In genomic region chr16:75332853-75333252, GRCm38 (mm10) we compare ENCODE assay signal across 27 mouse cellular contexts.
"Had no signal": no experiment of that assay in that cellular context is flagged by ENCODE, and none has a peak within 500 bp of the region (broad histone marks: within the 10 kb centered on the region; RNA-seq: fewer than 3 reads in every experiment).

No protein-coding gene starts in this region.

- H3K27ac ChIP-seq: embryonic facial prominence, embryonic 10.5 days; embryonic facial prominence, embryonic 12.5 days; embryonic facial prominence, embryonic 13.5 days; embryonic facial prominence, embryonic 15.5 days; forebrain, embryonic 10.5 days; forebrain, embryonic 12.5 days; forebrain, embryonic 13.5 days; forebrain, embryonic 15.5 days; gastrocnemius, adult 2 months; heart, adult 2 months; heart, embryonic 10.5 days had no signal

- H3K9ac ChIP-seq: embryonic facial prominence, embryonic 12.5 days; embryonic facial prominence, embryonic 13.5 days; embryonic facial prominence, embryonic 15.5 days; forebrain, embryonic 12.5 days; forebrain, embryonic 13.5 days; forebrain, embryonic 15.5 days; forebrain, postnatal 0 days had no signal

- H3K4me2 ChIP-seq: embryonic facial prominence, embryonic 12.5 days; embryonic facial prominence, embryonic 13.5 days; embryonic facial prominence, embryonic 15.5 days; forebrain, embryonic 12.5 days; forebrain, embryonic 13.5 days; forebrain, embryonic 15.5 days had no signal

- ATAC-seq: forebrain, embryonic 13.5 days; forebrain, embryonic 14.5 days; forebrain, embryonic 15.5 days; forebrain, embryonic 16.5 days; forebrain, postnatal 0 days had no signal

- H3K4me1 ChIP-seq: embryonic facial prominence, embryonic 10.5 days; embryonic facial prominence, embryonic 12.5 days; embryonic facial prominence, embryonic 13.5 days; embryonic facial prominence, embryonic 15.5 days; forebrain, embryonic 10.5 days; forebrain, embryonic 12.5 days; forebrain, embryonic 13.5 days; forebrain, embryonic 15.5 days; heart, embryonic 10.5 days had no signal

- H3K4me3 ChIP-seq: embryonic facial prominence, embryonic 10.5 days; embryonic facial prominence, embryonic 12.5 days; embryonic facial prominence, embryonic 13.5 days; embryonic facial prominence, embryonic 15.5 days; erythroblast, embryonic 14.5 days; forebrain, embryonic 10.5 days; forebrain, embryonic 12.5 days; forebrain, embryonic 13.5 days; forebrain, embryonic 15.5 days; gastrocnemius, adult 2 months; heart, adult 2 months; heart, embryonic 10.5 days had no signal

- H3K9me3 ChIP-seq: embryonic facial prominence, embryonic 10.5 days; embryonic facial prominence, embryonic 12.5 days; embryonic facial prominence, embryonic 13.5 days; embryonic facial prominence, embryonic 15.5 days; forebrain, embryonic 10.5 days; forebrain, embryonic 12.5 days; forebrain, embryonic 13.5 days; forebrain, embryonic 15.5 days; heart, embryonic 10.5 days had no signal

- DNase-seq: cerebellum, adult 9-11 months; cerebellum, postnatal 10 days; cerebellum, postnatal 14 days; cerebellum, postnatal 25 days; cerebellum, postnatal 36 days; embryo, embryonic 11 days; forebrain, postnatal 0 days; gastrocnemius, adult 2 months; gastrocnemius, postnatal 10 days; gastrocnemius, postnatal 14 days; gastrocnemius, postnatal 25 days; gastrocnemius, postnatal 36 days; heart, adult 11 months; heart, adult 18-20 months; heart, adult 2 months had no signal

- H3K27me3 ChIP-seq: embryonic facial prominence, embryonic 12.5 days; embryonic facial prominence, embryonic 13.5 days; embryonic facial prominence, embryonic 15.5 days; forebrain, embryonic 12.5 days; forebrain, embryonic 13.5 days; forebrain, embryonic 15.5 days had no signal

- H3K36me3 ChIP-seq: embryonic facial prominence, embryonic 10.5 days; embryonic facial prominence, embryonic 12.5 days; embryonic facial prominence, embryonic 13.5 days; embryonic facial prominence, embryonic 15.5 days; forebrain, embryonic 10.5 days; forebrain, embryonic 12.5 days; forebrain, embryonic 15.5 days; heart, embryonic 10.5 days had no signal
